Mouse (Mus musculus): ENCODE results near the gene Zfp280d. TPM values are rescaled to one million over a fixed set of nuclear protein-coding genes. Genes with fewer than 3 reads are reported as not detected.

Zfp280d gene
- polyA plus RNA-seq, 1 experiment from 2014 or later: 19.1 TPM

- H3K4me2 ChIP-seq (replicated peaks; ENCODE audit: low read depth, low read length): no peak overlapping the region
- no peak overlapping the region for H3K27ac ChIP-seq (ENCODE audit: low read length)
- no peak overlapping the region for H3K4me3 ChIP-seq (ENCODE audit: low read depth, low read length)
- H3K9ac ChIP-seq (replicated peaks; ENCODE audit: low read depth): no peak overlapping the region
- H3K4me1 ChIP-seq (ENCODE audit: insufficient read depth, low read depth, low read length): no peaks in the 10 kb centered on the region
- no peaks in the 10 kb centered on the region; the same call in 1 of the 2 replicates for H3K36me3 ChIP-seq (ENCODE audit: insufficient read depth, low read length)
- no peaks in the 10 kb centered on the region for H3K9me3 ChIP-seq (ENCODE audit: low read length)
- 94% methylated on average over 2 of the region's 2 CpGs for WGBS
- no peak for ATAC-seq
- no peak for TF ChIP-seq EP300 (IDR thresholded peaks at IDR 0.05)
- no peak for TF ChIP-seq CTCF (IDR thresholded peaks at IDR 0.05)
- DNase-seq (ENCODE audit: low spot score): no peak
- no peaks in the 10 kb centered on the region for H3K27me3 ChIP-seq (replicated peaks; ENCODE audit: insufficient read depth, low read length)
These were observed 64.5 kb downstream of the Zfp280d start for GRCm38 (mm10) chr9:72339119-72339518.

GRCm38 (mm10) chr9:72343844-72344243, 69.2 kb downstream of the Zfp280d start:
- no peak for DNase-seq (ENCODE audit: low spot score)
- no peak for TF ChIP-seq EP300 (IDR thresholded peaks at IDR 0.05)
- no peak for TF ChIP-seq CTCF (IDR thresholded peaks at IDR 0.05)
- Histone ChIP-seq H3K4me3 (ENCODE audit: low read depth, low read length) (no peak overlapping the region), H3K27me3 (replicated peaks; ENCODE audit: insufficient read depth, low read length) (no peaks in the 10 kb centered on the region), H3K4me2 (replicated peaks; ENCODE audit: low read depth, low read length) (no peak overlapping the region), H3K9ac (replicated peaks; ENCODE audit: low read depth) (no peak overlapping the region), H3K36me3 (ENCODE audit: insufficient read depth, low read length) (peaks cover 4% of the 10 kb centered on the region), H3K4me1 (ENCODE audit: insufficient read depth, low read depth, low read length) (no peaks in the 10 kb centered on the region), H3K27ac (ENCODE audit: low read length) (no peak overlapping the region), H3K9me3 (ENCODE audit: low read length) (no peaks in the 10 kb centered on the region)
- no peak for ATAC-seq

GRCm38 (mm10) chr9:72372359-72372758, 97.7 kb downstream of the Zfp280d start:
- no peak for DNase-seq (ENCODE audit: low spot score)
- Histone ChIP-seq H3K9me3 (ENCODE audit: low read length) (no peaks in the 10 kb centered on the region), H3K27ac (ENCODE audit: low read length) (no peak overlapping the region), H3K4me2 (replicated peaks; ENCODE audit: low read depth, low read length) (no peak overlapping the region), H3K4me1 (ENCODE audit: insufficient read depth, low read depth, low read length) (no peaks in the 10 kb centered on the region), H3K9ac (replicated peaks; ENCODE audit: low read depth) (no peak overlapping the region), H3K27me3 (replicated peaks; ENCODE audit: insufficient read depth, low read length) (no peaks in the 10 kb centered on the region), H3K36me3 (ENCODE audit: insufficient read depth, low read length) (no peaks in the 10 kb centered on the region), H3K4me3 (ENCODE audit: low read depth, low read length) (no peak overlapping the region)
- ATAC-seq: no peak
- WGBS: 89% methylated on average over 2 of the region's 2 CpGs
- TF ChIP-seq CTCF (IDR thresholded peaks at IDR 0.05) (no peak), EP300 (IDR thresholded peaks at IDR 0.05) (no peak)

- no peaks in the 10 kb centered on the region for H3K27me3 ChIP-seq (replicated peaks; ENCODE audit: insufficient read depth, low read length)
- H3K9me3 ChIP-seq (ENCODE audit: low read length): no peaks in the 10 kb centered on the region
- no peak overlapping the region for H3K27ac ChIP-seq (ENCODE audit: low read length)
- TF ChIP-seq EP300 (IDR thresholded peaks at IDR 0.05): no peak
- peak; percentile 26; the same call in 1 of the 2 replicates for TF ChIP-seq CTCF (IDR thresholded peaks at IDR 0.05)
- no peaks in the 10 kb centered on the region for H3K4me1 ChIP-seq (ENCODE audit: insufficient read depth, low read depth, low read length)
- WGBS: 88% methylated on average over 3 of the region's 3 CpGs
- H3K36me3 ChIP-seq (ENCODE audit: insufficient read depth, low read length): no peaks in the 10 kb centered on the region
- no peak overlapping the region for H3K9ac ChIP-seq (replicated peaks; ENCODE audit: low read depth)
- no peak overlapping the region for H3K4me2 ChIP-seq (replicated peaks; ENCODE audit: low read depth, low read length)
- no peak overlapping the region for H3K4me3 ChIP-seq (ENCODE audit: low read depth, low read length)
- no peak for ATAC-seq
- DNase-seq (ENCODE audit: low spot score): no peak
These were observed 99.4 kb downstream of the Zfp280d start for GRCm38 (mm10) chr9:72374074-72374473.

- no peak overlapping the region for H3K9ac ChIP-seq (replicated peaks; ENCODE audit: low read depth)
- no peak for TF ChIP-seq CTCF (IDR thresholded peaks at IDR 0.05)
- no peak for TF ChIP-seq EP300 (IDR thresholded peaks at IDR 0.05)
- H3K36me3 ChIP-seq (ENCODE audit: insufficient read depth, low read length): no peaks in the 10 kb centered on the region
- no peak overlapping the region for H3K4me3 ChIP-seq (ENCODE audit: low read depth, low read length)
- DNase-seq (ENCODE audit: low spot score) (no peak), ATAC-seq (no peak)
- no peaks in the 10 kb centered on the region for H3K4me1 ChIP-seq (ENCODE audit: insufficient read depth, low read depth, low read length)
- no peaks in the 10 kb centered on the region for H3K27me3 ChIP-seq (replicated peaks; ENCODE audit: insufficient read depth, low read length)
- no peaks in the 10 kb centered on the region for H3K9me3 ChIP-seq (ENCODE audit: low read length)
- no peak overlapping the region for H3K27ac ChIP-seq (ENCODE audit: low read length)
- 72% methylated on average over 4 of the region's 4 CpGs for WGBS
- no peak overlapping the region for H3K4me2 ChIP-seq (replicated peaks; ENCODE audit: low read depth, low read length)
These were observed 100.3 kb downstream of the Zfp280d start for GRCm38 (mm10) chr9:72374996-72375395.

GRCm38 (mm10) chr9:72375639-72376038, 101.0 kb downstream of the Zfp280d start:
- Histone ChIP-seq H3K27me3 (replicated peaks; ENCODE audit: insufficient read depth, low read length) (no peaks in the 10 kb centered on the region), H3K36me3 (ENCODE audit: insufficient read depth, low read length) (no peaks in the 10 kb centered on the region), H3K9me3 (ENCODE audit: low read length) (no peaks in the 10 kb centered on the region), H3K9ac (replicated peaks; ENCODE audit: low read depth) (no peak overlapping the region), H3K4me3 (ENCODE audit: low read depth, low read length) (no peak overlapping the region), H3K4me1 (ENCODE audit: insufficient read depth, low read depth, low read length) (no peaks in the 10 kb centered on the region), H3K4me2 (replicated peaks; ENCODE audit: low read depth, low read length) (no peak overlapping the region), H3K27ac (ENCODE audit: low read length) (no peak overlapping the region)
- no peak for ATAC-seq
- 70% methylated on average over 3 of the region's 3 CpGs for WGBS
- TF ChIP-seq CTCF (IDR thresholded peaks at IDR 0.05) (no peak), EP300 (IDR thresholded peaks at IDR 0.05) (no peak)
- DNase-seq (ENCODE audit: low spot score): no peak

- no peak overlapping the region for H3K4me2 ChIP-seq (replicated peaks; ENCODE audit: low read depth, low read length)
- no peak for ATAC-seq
- DNase-seq (ENCODE audit: low spot score): no peak
- no peak overlapping the region for H3K9ac ChIP-seq (replicated peaks; ENCODE audit: low read depth)
- no peaks in the 10 kb centered on the region for H3K4me1 ChIP-seq (ENCODE audit: insufficient read depth, low read depth, low read length)
- H3K27me3 ChIP-seq (replicated peaks; ENCODE audit: insufficient read depth, low read length): no peaks in the 10 kb centered on the region
- no peaks in the 10 kb centered on the region for H3K36me3 ChIP-seq (ENCODE audit: insufficient read depth, low read length)
- TF ChIP-seq CTCF (IDR thresholded peaks at IDR 0.05) (no peak), EP300 (IDR thresholded peaks at IDR 0.05) (no peak)
- no peak overlapping the region for H3K27ac ChIP-seq (ENCODE audit: low read length)
- 69% methylated on average over 7 of the region's 7 CpGs for WGBS
- no peaks in the 10 kb centered on the region for H3K9me3 ChIP-seq (ENCODE audit: low read length)
- no peak overlapping the region for H3K4me3 ChIP-seq (ENCODE audit: low read depth, low read length)
These were observed 111.1 kb downstream of the Zfp280d start for GRCm38 (mm10) chr9:72385786-72386185.

Data from lung, postnatal 0 days (tissue).